Mouse (Mus musculus) C2C12 (cell line): ENCODE data around the gene Iglon5.

Experiments used
- CEBPB ChIP-seq: IDR thresholded peaks from one replicate; pipeline ENCODE4 v1.6.1; 2011; ENCODE audit warnings: low read depth, mild to moderate bottlenecking, control low read depth, moderate library complexity
- CTCF ChIP-seq: IDR thresholded peaks from one replicate; pipeline ENCODE4 v1.5.1; 2011; ENCODE audit not compliant: control insufficient read depth, insufficient read depth, insufficient read length
- MAX ChIP-seq: IDR thresholded peaks from one replicate; pipeline ENCODE4 v1.6.1; 2011; ENCODE audit warnings: mild to moderate bottlenecking, control low read depth
- MYOD1 ChIP-seq: IDR thresholded peaks from one replicate; pipeline ENCODE4 v1.6.1; 2011; ENCODE audit warnings: low read depth; ENCODE audit not compliant: control insufficient read depth, insufficient read length
- USF1 ChIP-seq: IDR thresholded peaks from one replicate; pipeline ENCODE4 v1.6.1; 2011; ENCODE audit warnings: low read depth, mild to moderate bottlenecking, control low read depth, moderate library complexity

- TF ChIP-seq CTCF: peak; percentile 28
- TF ChIP-seq USF1: no peak
- TF ChIP-seq CEBPB: no peak
- TF ChIP-seq MAX: no peak
- no peak for TF ChIP-seq MYOD1
Observed at GRCm38 (mm10) chr7:43495343-43496021, 5.6 kb upstream of the Iglon5 start.
